Mouse (Mus musculus) heart, embryonic 13.5 days (tissue): ENCODE data around the gene Slc7a8. TPM values are rescaled to one million over a fixed set of nuclear protein-coding genes. Genes with fewer than 3 reads are reported as not detected.

Source experiments
- ATAC-seq: fragments of 200-750 bp; cut with Nextera tagmentation; 2 replicates; pipeline ENCODE4 v1.8.0; 2017; ENCODE audit warnings: moderate TSS enrichment; ENCODE audit not compliant: insufficient number of reproducible peaks, low FRiP score, low TSS enrichment; ENCODE audit errors: extremely low read depth
- H3K27ac ChIP-seq: fragments of 300-500 bp; sonication (generic); replicated peaks from 2 replicates; pipeline ENCODE4 v1.5.1; 2015; ENCODE audit warnings: moderate library complexity, mild to moderate bottlenecking, inconsistent platforms
- H3K27me3 ChIP-seq: fragments of 300-500 bp; sonication (generic); replicated peaks from 2 replicates; pipeline ENCODE4 v1.6.1; 2015; ENCODE audit warnings: mild to moderate bottlenecking, inconsistent platforms
- H3K36me3 ChIP-seq: fragments of 300-500 bp; sonication (generic); 2 replicates; pipeline ENCODE4 v1.6.1; 2015; ENCODE audit warnings: mild to moderate bottlenecking, inconsistent platforms
- H3K4me1 ChIP-seq: fragments of 300-500 bp; sonication (generic); 2 replicates; pipeline ENCODE4 v1.6.1; 2015; ENCODE audit warnings: inconsistent platforms
- H3K4me2 ChIP-seq: fragments of 300-500 bp; sonication (generic); 2 replicates; pipeline ENCODE4 v1.6.1; 2015; ENCODE audit warnings: inconsistent platforms, mild to moderate bottlenecking, moderate library complexity
- H3K4me3 ChIP-seq: fragments of 300-500 bp; sonication (generic); 2 replicates; pipeline ENCODE4 v1.5.1; 2015; ENCODE audit warnings: moderate library complexity, mild to moderate bottlenecking, inconsistent platforms
- H3K9ac ChIP-seq: fragments of 300-500 bp; sonication (generic); 2 replicates; pipeline ENCODE4 v1.6.1; 2015; ENCODE audit warnings: inconsistent platforms, mild to moderate bottlenecking, moderate library complexity
- H3K9me3 ChIP-seq: fragments of 300-500 bp; sonication (generic); 2 replicates; pipeline ENCODE4 v1.6.1; 2016; ENCODE audit warnings: inconsistent platforms
- WGBS: fragments of 180-500 bp; shearing (Covaris S2); methylation state at CpG from one replicate; pipeline ENCODE4 v1.1.7; 2015; ENCODE audit warnings: mixed read lengths; 5-methylcytosine and 5-hydroxymethylcytosine counted together
- polyA plus RNA-seq: library from polyadenylated mRNA; unstranded; fragments of >200 nt; fragmentation: Nextera tagmentation; extraction: Ambion mirVana; gene quantifications from 2 replicates; pipeline ENCODE4 v1.2.1, GENCODE M21; 2015

The Slc7a8 gene
- polyA plus RNA-seq, 1 experiment from 2014 or later: 3.4 TPM

DNA sequence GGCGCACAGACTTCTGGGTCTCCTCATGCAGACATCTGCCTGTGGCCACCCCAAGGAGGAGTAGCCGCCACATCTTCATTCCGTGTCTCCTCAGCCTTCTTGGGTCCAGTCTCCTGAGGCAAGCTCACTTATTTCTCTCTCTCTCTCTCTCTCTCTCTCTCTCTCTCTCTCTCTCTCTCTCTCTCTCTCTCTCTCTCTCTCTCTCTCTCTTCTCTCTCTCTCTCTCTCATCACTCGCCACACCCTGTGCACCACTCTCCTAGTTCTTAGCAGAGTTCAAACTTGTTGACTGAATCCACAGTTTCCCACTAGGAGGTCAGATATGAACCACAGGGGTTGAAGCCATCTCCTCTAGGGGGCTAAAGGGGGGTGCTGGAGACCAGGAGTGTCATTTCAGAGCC is 83.0 kb downstream of the Slc7a8 start, which contains the start of gene Gm29776:
Gm29776 (minus strand) TSS at position 101 of the 400 bp plus-strand sequence.
- WGBS: 62% methylated on average over 4 of the region's 4 CpGs
- 0 out of 2 replicates have a peak within 1 kb of the TSS, but pooled peaks have one; percentile 14 for H3K9ac ChIP-seq
- ATAC-seq: no peak

DNA sequence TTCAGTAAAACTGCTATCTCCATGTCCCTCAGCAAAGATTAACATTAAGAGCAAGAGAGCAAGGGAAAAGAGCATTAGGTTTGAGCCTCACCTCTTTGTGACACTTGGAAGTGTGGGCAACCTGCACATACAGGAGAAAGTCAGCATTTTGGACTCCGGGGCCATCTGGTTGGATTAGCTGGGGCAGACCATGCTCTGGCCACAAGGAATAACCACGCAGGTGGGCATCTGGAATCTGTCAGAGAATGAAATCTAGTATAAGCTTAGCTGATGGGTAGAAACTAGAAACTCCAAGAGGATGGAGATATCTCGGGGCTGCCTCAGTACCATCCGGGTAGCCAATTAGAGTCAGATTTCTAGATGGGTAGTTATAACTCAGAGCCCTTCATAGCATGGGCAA is 85.0 kb downstream of the Slc7a8 start:
- no peaks in the 10 kb centered on the region for H3K9me3 ChIP-seq
- peaks cover 9% of the 10 kb centered on the region; the same call in 1 of the 2 replicates for H3K27me3 ChIP-seq
- ATAC-seq: no peak
- 80% methylated on average over 4 of the region's 4 CpGs for WGBS
- no peak overlapping the region for H3K4me3 ChIP-seq
- H3K4me2 ChIP-seq: no peak overlapping the region
- H3K4me1 ChIP-seq: peaks cover 8% of the 10 kb centered on the region
- no peak overlapping the region for H3K9ac ChIP-seq
- H3K27ac ChIP-seq: no peak overlapping the region
- peaks cover 17% of the 10 kb centered on the region; the same call in 1 of the 2 replicates for H3K36me3 ChIP-seq

More for the DNA sequence above, 83.0 kb downstream of the Slc7a8 start, which contains the start of gene Gm29776:
- no peaks in the 10 kb centered on the region for H3K9me3 ChIP-seq
- H3K4me2 ChIP-seq: no peak within 1 kb of the TSS
- no peak within 1 kb of the TSS for H3K27ac ChIP-seq
- peaks cover 25% of the 10 kb centered on the region; the same call in 1 of the 2 replicates for H3K27me3 ChIP-seq
- H3K36me3 ChIP-seq: peaks cover 3% of the 10 kb centered on the region; the same call in 1 of the 2 replicates
- peaks cover 8% of the 10 kb centered on the region for H3K4me1 ChIP-seq
- H3K4me3 ChIP-seq: no peak within 1 kb of the TSS

DNA sequence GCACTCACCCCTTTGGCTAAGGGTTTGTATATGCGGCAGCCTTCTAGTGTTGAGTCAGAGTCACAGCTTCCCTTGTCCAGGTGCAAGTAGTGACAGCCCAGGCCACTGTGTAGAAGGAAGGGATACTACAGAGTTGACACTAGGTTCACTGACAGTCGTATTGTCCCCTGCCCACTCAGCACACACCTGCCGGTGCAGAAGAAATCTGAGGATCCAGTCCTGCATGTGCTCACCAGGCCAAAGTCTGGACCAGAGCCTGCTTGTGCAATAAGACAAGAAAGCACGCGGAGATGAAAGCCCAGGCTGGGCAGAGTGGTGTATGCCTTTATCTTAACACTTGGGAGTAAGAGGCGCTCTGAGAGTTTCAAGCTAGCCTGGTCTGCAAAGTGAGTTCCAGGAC is 86.7 kb downstream of the Slc7a8 start:
- Histone ChIP-seq H3K27ac (no peak overlapping the region), H3K4me1 (no peaks in the 10 kb centered on the region; the same call in 1 of the 2 replicates), H3K4me3 (no peak overlapping the region), H3K27me3 (peaks cover 5% of the 10 kb centered on the region; the same call in 1 of the 2 replicates), H3K9ac (no peak overlapping the region), H3K36me3 (peaks cover 28% of the 10 kb centered on the region), H3K9me3 (no peaks in the 10 kb centered on the region), H3K4me2 (no peak overlapping the region)
- no peak for ATAC-seq
- 48% methylated on average over 6 of the region's 6 CpGs for WGBS

DNA sequence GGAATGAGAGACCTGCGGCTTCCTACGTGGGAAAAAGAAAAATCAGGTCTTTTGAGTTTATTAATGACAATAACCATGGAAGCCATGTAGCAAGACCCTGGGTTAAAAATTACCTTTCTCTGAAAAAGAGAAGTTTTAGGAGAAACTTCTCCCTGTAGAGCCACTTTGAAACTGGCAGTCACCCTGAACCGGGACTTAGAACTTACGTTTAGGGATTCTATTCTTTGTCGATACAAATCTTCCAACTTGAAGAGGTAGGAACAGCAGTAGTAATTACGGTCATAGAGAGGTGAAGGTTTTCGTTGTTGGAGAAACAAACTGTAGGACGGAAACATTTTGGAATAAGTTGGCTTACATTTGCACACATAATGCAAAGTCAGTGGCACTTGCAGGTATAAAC is 94.5 kb downstream of the Slc7a8 start:
- no peaks in the 10 kb centered on the region for H3K27me3 ChIP-seq
- H3K36me3 ChIP-seq: peaks cover 43% of the 10 kb centered on the region
- peak overlapping the region; percentile 86 for H3K4me3 ChIP-seq
- ATAC-seq: no peak
- peak overlapping the region; percentile 97 for H3K9ac ChIP-seq
- no peaks in the 10 kb centered on the region for H3K9me3 ChIP-seq
- H3K27ac ChIP-seq: peak overlapping the region; percentile 98
- H3K4me1 ChIP-seq: peaks cover 37% of the 10 kb centered on the region
- H3K4me2 ChIP-seq: peak overlapping the region; percentile 85
- 7% methylated on average over 8 of the region's 8 CpGs for WGBS

DNA sequence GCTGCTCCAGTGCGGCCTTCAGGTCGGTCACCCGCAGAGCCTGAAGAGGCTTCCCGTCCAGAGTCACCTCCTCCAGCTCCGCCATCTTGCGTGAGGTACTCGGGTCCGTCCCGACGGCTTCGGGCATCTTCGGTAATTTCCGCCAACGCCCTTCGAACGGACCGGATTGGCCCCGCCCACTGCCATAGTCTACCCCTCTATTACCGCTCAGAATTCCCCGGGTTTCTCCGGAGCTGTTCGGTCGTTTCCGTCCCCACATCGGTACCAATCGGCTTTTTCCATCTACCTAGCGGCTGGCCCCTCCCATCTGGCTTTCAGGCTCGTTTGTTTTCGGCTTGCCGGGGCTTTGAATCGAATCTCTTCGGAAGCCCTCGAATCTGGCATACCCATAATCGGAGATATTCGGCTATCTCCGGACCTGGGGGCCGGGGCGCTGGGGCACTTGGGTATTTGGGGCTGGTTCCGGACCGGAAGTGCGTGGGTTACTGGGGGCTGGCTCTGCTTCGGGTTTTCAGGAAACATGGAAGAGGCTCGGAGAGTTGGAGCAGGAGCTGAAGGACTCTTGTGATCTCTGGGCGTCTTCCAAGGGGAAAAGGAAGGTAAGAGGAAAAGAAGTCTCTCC is 95.1 kb downstream of the Slc7a8 start, which contains the start of gene Acin1:
Acin1 (minus strand) TSS at position 410 of the 622 bp plus-strand sequence.
- Histone ChIP-seq H3K4me2 (peak within 1 kb of the TSS; percentile 85), H3K27ac (peak within 1 kb of the TSS; percentile 98), H3K4me1 (peaks cover 37% of the 10 kb centered on the region), H3K36me3 (peaks cover 49% of the 10 kb centered on the region), H3K9ac (peak within 1 kb of the TSS; percentile 97), H3K9me3 (no peaks in the 10 kb centered on the region), H3K27me3 (no peaks in the 10 kb centered on the region), H3K4me3 (peak within 1 kb of the TSS; percentile 86)
- ATAC-seq: peak; percentile 93
- under 1% methylated on average over 44 of the region's 44 CpGs for WGBS

DNA sequence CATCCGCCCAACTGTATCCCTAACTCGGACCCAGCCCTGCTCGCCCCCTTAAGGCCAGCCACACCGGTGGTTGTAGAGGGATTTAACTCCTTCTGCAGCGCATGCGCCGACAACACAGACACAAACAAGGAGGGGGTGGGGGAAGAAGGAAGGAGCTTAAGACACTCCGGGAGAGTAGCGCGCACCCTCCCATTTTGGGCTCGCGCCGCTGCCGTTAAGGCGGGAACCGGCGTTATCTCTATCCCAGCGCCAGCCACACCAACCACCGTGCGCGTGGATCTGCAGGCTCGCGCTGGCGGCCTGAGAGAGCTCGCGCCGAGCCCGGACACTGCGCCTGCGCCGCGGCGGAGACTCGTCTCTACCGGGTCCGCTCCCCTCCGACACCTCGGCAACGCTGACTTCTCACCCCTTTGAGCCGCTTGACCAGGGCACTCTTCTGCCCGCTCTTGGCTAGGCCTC is 95.7 kb downstream of the Slc7a8 start, which contains the start of gene 1700123O20Rik:
1700123O20Rik (plus strand) TSS at position 154 of the 459 bp plus-strand sequence.
- Histone ChIP-seq H3K4me2 (peak within 1 kb of the TSS; percentile 85), H3K4me3 (peak within 1 kb of the TSS; percentile 86), H3K27me3 (no peaks in the 10 kb centered on the region), H3K9ac (peak within 1 kb of the TSS; percentile 97), H3K27ac (peak within 1 kb of the TSS; percentile 98), H3K9me3 (no peaks in the 10 kb centered on the region), H3K4me1 (peaks cover 37% of the 10 kb centered on the region), H3K36me3 (peaks cover 52% of the 10 kb centered on the region)
- WGBS: under 1% methylated on average over 41 of the region's 41 CpGs
- ATAC-seq: peak; percentile 77

DNA sequence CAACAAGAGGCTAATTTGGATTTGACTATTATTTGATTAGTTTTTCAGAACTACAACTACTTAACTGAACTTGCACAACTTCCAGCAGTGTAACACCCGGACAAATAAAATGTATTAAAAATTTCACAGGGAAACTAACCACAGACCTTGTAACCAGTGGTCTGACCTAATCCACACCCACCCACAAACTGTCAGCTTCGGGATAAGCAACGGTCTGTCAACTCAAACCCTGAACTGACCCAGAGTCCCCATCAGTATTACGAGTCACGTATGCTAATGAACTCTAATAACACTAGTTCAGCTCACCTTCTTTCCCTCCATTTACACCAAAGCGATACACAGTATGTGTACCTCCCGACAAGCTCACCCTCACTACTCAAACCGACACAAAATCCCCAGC is 96.3 kb downstream of the Slc7a8 start:
- Histone ChIP-seq H3K4me3 (peak overlapping the region; percentile 86), H3K4me2 (peak overlapping the region; percentile 85), H3K27me3 (no peaks in the 10 kb centered on the region), H3K4me1 (peaks cover 37% of the 10 kb centered on the region), H3K9ac (peak overlapping the region; percentile 97), H3K9me3 (no peaks in the 10 kb centered on the region), H3K27ac (peak overlapping the region; percentile 98), H3K36me3 (peaks cover 51% of the 10 kb centered on the region)
- ATAC-seq: no peak
- 9% methylated on average over 8 of the region's 8 CpGs for WGBS

DNA sequence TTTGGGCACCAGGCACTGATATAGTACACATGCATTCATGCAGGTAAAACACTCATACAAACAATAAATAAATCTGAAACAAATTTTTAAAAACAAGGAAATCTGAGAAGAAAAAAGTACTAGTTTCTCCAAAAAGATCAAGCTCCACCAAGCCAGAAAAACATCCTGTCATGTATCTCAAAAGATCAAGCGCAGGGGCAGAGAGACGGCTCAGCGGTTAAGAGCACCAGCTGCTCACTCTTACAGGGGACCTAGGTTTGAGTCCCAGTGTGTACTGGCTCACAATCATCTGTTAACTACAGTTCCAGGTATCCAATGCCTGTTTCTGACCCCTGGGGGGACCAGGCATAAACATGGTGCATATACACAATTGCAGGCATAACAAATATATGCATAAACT is 99.3 kb downstream of the Slc7a8 start:
- no peak overlapping the region for H3K4me3 ChIP-seq
- peaks cover 20% of the 10 kb centered on the region for H3K4me1 ChIP-seq
- WGBS: 86% methylated on average over 3 of the region's 3 CpGs
- peaks cover 59% of the 10 kb centered on the region for H3K36me3 ChIP-seq
- no peak overlapping the region for H3K27ac ChIP-seq
- H3K9me3 ChIP-seq: no peaks in the 10 kb centered on the region
- no peak overlapping the region for H3K4me2 ChIP-seq
- no peak overlapping the region; the same call in 1 of the 2 replicates for H3K9ac ChIP-seq
- ATAC-seq: no peak
- no peaks in the 10 kb centered on the region for H3K27me3 ChIP-seq

DNA sequence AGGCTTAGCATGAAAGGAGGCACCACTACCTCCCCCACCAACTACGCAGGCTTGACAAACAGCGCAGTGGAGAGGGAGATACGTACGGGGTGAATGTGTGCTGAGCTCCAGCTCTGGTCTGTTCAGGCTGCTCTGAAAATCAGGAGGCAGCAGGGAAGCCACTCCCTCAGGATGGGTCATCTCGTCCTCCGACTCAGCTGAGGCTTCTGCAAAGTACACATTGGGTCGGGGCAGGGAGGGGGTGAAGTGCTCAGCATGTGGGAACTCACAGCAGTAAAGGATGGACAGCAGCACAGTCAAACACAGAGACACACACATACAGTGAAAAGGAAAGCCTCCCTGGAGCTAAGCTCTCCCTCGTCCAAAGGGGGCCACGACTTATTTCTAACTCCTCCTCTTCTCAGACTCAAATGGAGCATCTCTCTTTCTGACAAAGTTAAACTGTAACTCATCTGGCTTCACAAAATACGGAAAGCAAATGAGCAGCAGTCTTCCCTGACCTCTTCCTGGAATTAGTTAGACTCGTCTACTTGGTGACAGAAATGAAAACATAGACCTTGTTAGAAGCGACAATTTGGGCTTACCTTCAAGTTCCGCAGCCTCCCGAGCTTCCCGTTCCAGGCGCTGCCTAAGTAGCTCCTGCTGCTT is 103.0 kb downstream of the Slc7a8 start:
- Histone ChIP-seq H3K4me3 (no peak overlapping the region), H3K27ac (no peak overlapping the region), H3K4me1 (peaks cover 9% of the 10 kb centered on the region; the same call in 1 of the 2 replicates), H3K4me2 (no peak overlapping the region), H3K9me3 (no peaks in the 10 kb centered on the region), H3K36me3 (peaks cover 86% of the 10 kb centered on the region), H3K27me3 (no peaks in the 10 kb centered on the region), H3K9ac (no peak overlapping the region)
- 87% methylated on average over 16 of the region's 16 CpGs for WGBS
- ATAC-seq: no peak

DNA sequence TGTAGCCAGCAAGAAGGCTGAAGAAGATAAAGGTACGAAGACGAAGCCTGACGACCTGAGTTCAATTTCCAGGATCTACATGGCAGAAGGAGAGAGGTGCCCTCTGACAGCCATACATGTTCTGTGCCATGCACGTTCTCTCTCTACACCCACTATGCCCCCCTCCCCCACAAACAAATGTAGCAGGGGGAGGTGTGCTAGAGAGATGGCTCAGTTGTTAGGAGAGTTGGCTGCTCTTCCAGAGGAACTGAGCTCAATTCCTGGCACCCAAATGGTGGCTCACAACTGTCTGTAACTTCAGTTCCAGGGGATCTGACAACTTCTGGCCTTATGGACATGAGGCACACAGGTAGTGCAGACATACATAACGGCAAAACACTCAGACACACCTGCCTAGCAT is 105.5 kb downstream of the Slc7a8 start:
- no peak overlapping the region for H3K27ac ChIP-seq
- no peak for ATAC-seq
- no peak overlapping the region for H3K4me3 ChIP-seq
- H3K9me3 ChIP-seq: no peaks in the 10 kb centered on the region
- 0 out of 2 replicates have a peak, but pooled peaks cover 3% of the 10 kb centered on the region for H3K4me1 ChIP-seq
- WGBS: 85% methylated on average over 5 of the region's 5 CpGs
- peaks cover 89% of the 10 kb centered on the region for H3K36me3 ChIP-seq
- no peak overlapping the region for H3K4me2 ChIP-seq
- no peaks in the 10 kb centered on the region for H3K27me3 ChIP-seq
- H3K9ac ChIP-seq: no peak overlapping the region

DNA sequence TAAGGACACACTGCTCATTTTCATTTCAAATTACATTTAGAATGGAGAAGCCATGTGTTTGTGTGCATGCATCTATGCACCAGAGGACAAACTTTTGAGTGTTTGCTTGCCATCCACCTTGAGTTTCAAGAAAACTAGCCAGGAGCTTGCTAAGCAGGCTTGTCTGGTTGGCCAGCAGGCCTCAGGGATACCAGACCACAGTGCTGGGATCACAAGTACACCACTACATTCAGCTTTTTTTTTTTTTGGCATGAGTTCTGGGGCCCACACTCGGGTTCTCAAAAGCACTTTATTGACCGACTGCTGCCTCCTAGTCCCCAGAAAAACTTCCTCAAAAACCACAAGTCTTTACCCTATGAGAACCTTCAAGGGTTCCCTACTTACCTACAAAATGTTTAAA is 107.4 kb downstream of the Slc7a8 start:
- no peaks in the 10 kb centered on the region for H3K27me3 ChIP-seq
- no peak overlapping the region for H3K27ac ChIP-seq
- no peaks in the 10 kb centered on the region for H3K9me3 ChIP-seq
- H3K4me2 ChIP-seq: no peak overlapping the region
- no peak overlapping the region for H3K9ac ChIP-seq
- H3K36me3 ChIP-seq: peaks cover 86% of the 10 kb centered on the region
- no peak overlapping the region for H3K4me3 ChIP-seq
- 80% methylated on average over 2 of the region's 2 CpGs for WGBS
- no peak for ATAC-seq
- H3K4me1 ChIP-seq: 0 out of 2 replicates have a peak, but pooled peaks cover 3% of the 10 kb centered on the region
